In the genomic region with DNA sequence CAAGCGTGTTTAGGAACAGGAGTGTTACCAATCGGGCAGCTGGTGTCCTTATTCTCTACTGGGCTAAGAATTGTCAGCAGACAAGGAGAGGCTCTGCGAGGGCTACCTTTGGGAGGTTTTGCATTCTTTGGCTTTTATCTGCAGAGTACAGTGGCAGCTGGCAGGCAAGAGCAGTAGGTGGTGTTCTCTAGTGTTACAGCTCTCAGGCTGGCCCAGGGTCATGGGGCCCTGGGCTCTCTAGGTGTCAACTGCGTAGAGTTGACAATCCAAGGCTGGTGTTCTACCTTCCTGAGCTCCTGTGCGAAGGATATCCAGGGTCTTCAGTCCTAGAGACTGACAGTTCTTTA, we compare ENCODE assay signal across 17 mouse cellular contexts. TPM values are rescaled to one million over a fixed set of nuclear protein-coding genes. Genes with fewer than 3 reads are reported as not detected.
DNase-seq lines count a peak whose midpoint lies in the region; ATAC-seq and TF ChIP-seq lines count a peak whose summit lies in the region.
"Had no signal": no experiment of that assay in that cellular context is flagged by ENCODE, and none has a peak within 500 bp of the region (broad histone marks: within the 10 kb centered on the region; RNA-seq: fewer than 3 reads in every experiment).

No protein-coding gene starts in this region.

- 91% methylated on average over 5 of the region's 5 CpGs for WGBS in intestine, embryonic 15.5 days
- 89% methylated on average over 5 of the region's 5 CpGs for WGBS in intestine, postnatal 0 days
- 92% methylated on average over 5 of the region's 5 CpGs for WGBS in embryonic facial prominence, embryonic 10.5 days
- WGBS in liver, embryonic 14.5 days (ENCODE audit: insufficient replicate concordance) = 27% methylated on average over 5 of the region's 5 CpGs

- H3K27me3 ChIP-seq in intestine, embryonic 15.5 days (replicated peaks) = no peaks in the 10 kb centered on the region
- no peaks in the 10 kb centered on the region for H3K27me3 ChIP-seq in intestine, postnatal 0 days (replicated peaks; ENCODE audit: control insufficient read depth, insufficient read depth, low read length)
- H3K27me3 ChIP-seq in MEL (ENCODE audit: control insufficient read depth in 1 of 2, insufficient read depth in 2 of 2, low read length in 2 of 2) = peaks cover 0 to 1% of the 10 kb centered on the region in 2 experiments; a peak in 1 of 4 replicates
- H3K27me3 ChIP-seq in embryonic facial prominence, embryonic 10.5 days (replicated peaks; ENCODE audit: low read depth, poor library complexity, severe bottlenecking) = no peaks in the 10 kb centered on the region
- no peaks in the 10 kb centered on the region for H3K27me3 ChIP-seq in liver, embryonic 14.5 days (ENCODE audit: control insufficient read depth, insufficient read depth, low read length)

- no peaks in the 10 kb centered on the region for H3K9me3 ChIP-seq in intestine, embryonic 15.5 days
- no peaks in the 10 kb centered on the region for H3K9me3 ChIP-seq in intestine, postnatal 0 days (ENCODE audit: control insufficient read depth)
- no peaks in the 10 kb centered on the region for H3K9me3 ChIP-seq in MEL (replicated peaks; ENCODE audit: insufficient read depth, low read length)
- H3K9me3 ChIP-seq in embryonic facial prominence, embryonic 10.5 days = no peaks in the 10 kb centered on the region
- H3K9me3 ChIP-seq in liver, embryonic 14.5 days (ENCODE audit: control insufficient read depth, low read length) = peaks cover 11% of the 10 kb centered on the region
- H3K9me3 ChIP-seq: limb, embryonic 10.5 days had no signal

- ATAC-seq in intestine, embryonic 15.5 days = peak; percentile 83
- no peak for ATAC-seq in intestine, postnatal 0 days
- peak; percentile 96 for ATAC-seq in liver, embryonic 14.5 days (ENCODE audit: insufficient read depth)
- ATAC-seq: hindbrain, postnatal 0 days had no signal

- no peaks in the 10 kb centered on the region for H3K79me2 ChIP-seq in MEL (ENCODE audit: control insufficient read depth, insufficient read depth, low read length, poor library complexity)

- no peaks in the 10 kb centered on the region for H3K4me1 ChIP-seq in intestine, embryonic 15.5 days (replicated peaks)
- no peaks in the 10 kb centered on the region for H3K4me1 ChIP-seq in intestine, postnatal 0 days (replicated peaks; ENCODE audit: control insufficient read depth, insufficient read depth, low read length)
- peaks cover 5 to 28% of the 10 kb centered on the region in 2 experiments; a peak in 3 of 4 replicates for H3K4me1 ChIP-seq in MEL (ENCODE audit: control insufficient read depth in 1 of 2, insufficient read depth in 2 of 2, low read length in 2 of 2)
- no peaks in the 10 kb centered on the region for H3K4me1 ChIP-seq in embryonic facial prominence, embryonic 10.5 days
- H3K4me1 ChIP-seq in liver, embryonic 14.5 days (replicated peaks; ENCODE audit: control insufficient read depth in 2 of 2, insufficient read depth in 2 of 2, low read length in 1 of 2) = peaks cover 48 to 57% of the 10 kb centered on the region in 2 experiments

- H3K36me3 ChIP-seq in intestine, embryonic 15.5 days = no peaks in the 10 kb centered on the region
- no peaks in the 10 kb centered on the region for H3K36me3 ChIP-seq in intestine, postnatal 0 days (ENCODE audit: control insufficient read depth, insufficient read depth)
- peaks cover 0 to 22% of the 10 kb centered on the region in 2 experiments; a peak in 2 of 4 replicates for H3K36me3 ChIP-seq in MEL (ENCODE audit: control insufficient read depth in 1 of 2, insufficient read depth in 2 of 2, low read length in 2 of 2)
- H3K36me3 ChIP-seq in embryonic facial prominence, embryonic 10.5 days (replicated peaks) = no peaks in the 10 kb centered on the region
- no peaks in the 10 kb centered on the region for H3K36me3 ChIP-seq in liver, embryonic 14.5 days (replicated peaks; ENCODE audit: control insufficient read depth, insufficient read depth, low read depth)
- H3K36me3 ChIP-seq: limb, embryonic 10.5 days had no signal

- DNase-seq in MEL (ENCODE audit: low read depth, low spot score) = no peak
- DNase-seq in embryonic facial prominence, embryonic 10.5 days (ENCODE audit: low spot score) = no peak
- DNase-seq in liver, embryonic 14.5 days (ENCODE audit: low read depth in 3 of 3, low spot score in 3 of 3) = peak in 1 of 3 experiments; percentile 64
- no peak for DNase-seq in right cerebral cortex, postnatal 10 days (ENCODE audit: low spot score in 2 of 2)
- no peak for DNase-seq in gastrocnemius, adult 8-10 months (ENCODE audit: low spot score in 2 of 2)
- DNase-seq: adrenal gland, postnatal 14 days; cerebellum, adult 9-11 months; embryo, embryonic 11 days; heart, postnatal 36 days; kidney, adult 9 months; layer of hippocampus, postnatal 36 days had no signal

- H3K4me2 ChIP-seq in intestine, embryonic 15.5 days (replicated peaks) = no peak overlapping the region
- H3K4me2 ChIP-seq in intestine, postnatal 0 days (replicated peaks; ENCODE audit: low read depth) = no peak overlapping the region
- H3K4me2 ChIP-seq in liver, embryonic 14.5 days (ENCODE audit: low read depth) = peak overlapping the region; percentile 70

- no peak overlapping the region for H3K27ac ChIP-seq in intestine, embryonic 15.5 days
- no peak overlapping the region for H3K27ac ChIP-seq in intestine, postnatal 0 days (ENCODE audit: low read depth, low read length)
- H3K27ac ChIP-seq in MEL (ENCODE audit: control insufficient read depth, low read depth, low read length) = peak overlapping the region; percentile 66
- peak overlapping the region; percentile 30; the same call in 1 of the 2 replicates for H3K27ac ChIP-seq in embryonic facial prominence, embryonic 10.5 days (replicated peaks)
- peak overlapping the region; percentile 93 for H3K27ac ChIP-seq in liver, embryonic 14.5 days
- H3K27ac ChIP-seq: hindbrain, postnatal 0 days had no signal

- TF ChIP-seq RAD21 in MEL (IDR thresholded peaks at IDR 0.05; ENCODE audit: low read depth, low read length) = no peak

- no peak overlapping the region for H3K9ac ChIP-seq in intestine, embryonic 15.5 days
- H3K9ac ChIP-seq in intestine, postnatal 0 days (ENCODE audit: low read depth, low read length) = no peak overlapping the region
- peak overlapping the region; percentile 5; the same call in 1 of the 2 replicates for H3K9ac ChIP-seq in MEL (ENCODE audit: control insufficient read depth, low read depth, low read length, poor library complexity, severe bottlenecking)
- peak overlapping the region; percentile 80 for H3K9ac ChIP-seq in liver, embryonic 14.5 days (replicated peaks)

- TF ChIP-seq CTCF in intestine, postnatal 0 days (IDR thresholded peaks at IDR 0.05; ENCODE audit: low read depth) = no peak
- TF ChIP-seq CTCF in MEL (IDR thresholded peaks at IDR 0.05 in 2 of 3, conservative IDR thresholded peaks at IDR 0.05 in 1 of 3; ENCODE audit: control insufficient read depth in 1 of 3, insufficient read depth in 1 of 3, low read depth in 2 of 3, low read length in 3 of 3, poor library complexity in 1 of 3, severe bottlenecking in 1 of 3) = no peak
- 0 out of 2 replicates have a peak, but pooled peaks have one; percentile 1 for TF ChIP-seq CTCF in liver, embryonic 14.5 days (IDR thresholded peaks at IDR 0.05; ENCODE audit: low read depth)

- TF ChIP-seq POLR2A in MEL (IDR thresholded peaks at IDR 0.05; ENCODE audit: control insufficient read depth in 1 of 2, insufficient read depth in 1 of 2, low read depth in 1 of 2, low read length in 2 of 2, poor library complexity in 1 of 2) = no peak

- no peak for TF ChIP-seq EP300 in MEL (IDR thresholded peaks at IDR 0.05; ENCODE audit: low read depth in 1 of 2, low read length in 2 of 2)
- no peak; the same call in 1 of the 2 replicates for TF ChIP-seq EP300 in liver, embryonic 14.5 days (IDR thresholded peaks at IDR 0.05; ENCODE audit: low read depth)

- no peak overlapping the region for H3K4me3 ChIP-seq in intestine, embryonic 15.5 days (replicated peaks)
- H3K4me3 ChIP-seq in intestine, postnatal 0 days (ENCODE audit: low read depth, low read length) = no peak overlapping the region
- H3K4me3 ChIP-seq in MEL (ENCODE audit: control insufficient read depth in 1 of 2, insufficient read depth in 1 of 2, low read depth in 2 of 2, low read length in 2 of 2) = no peak overlapping the region; a peak in 1 of 4 replicates
- H3K4me3 ChIP-seq in embryonic facial prominence, embryonic 10.5 days = no peak overlapping the region
- peak overlapping the region; percentile 47 to 59 for H3K4me3 ChIP-seq in liver, embryonic 14.5 days (ENCODE audit: insufficient read depth in 1 of 2, low read depth in 2 of 2, low read length in 2 of 2)
- H3K4me3 ChIP-seq: limb, embryonic 10.5 days had no signal

TF ChIP-seq in MEL, 35 proteins besides CTCF, POLR2A, EP300 and RAD21:
- no peak for TF ChIP-seq TBP (IDR thresholded peaks at IDR 0.05; ENCODE audit: low read depth, low read length)
- TF ChIP-seq RCOR1 (IDR thresholded peaks at IDR 0.05; ENCODE audit: low read depth, low read length) = no peak
- TF ChIP-seq GATA1 (IDR thresholded peaks at IDR 0.05; ENCODE audit: low read depth, low read length) = no peak
- TF ChIP-seq SMC3 (IDR thresholded peaks at IDR 0.05; ENCODE audit: low read depth, low read length) = no peak
- no peak for TF ChIP-seq NRF1 (IDR thresholded peaks at IDR 0.05; ENCODE audit: insufficient read depth, low read depth, low read length, poor library complexity, severe bottlenecking)
- no peak for TF ChIP-seq JUND (IDR thresholded peaks at IDR 0.05; ENCODE audit: low read depth, low read length)
- TF ChIP-seq ZKSCAN1 (IDR thresholded peaks at IDR 0.05; ENCODE audit: low read depth, low read length) = no peak
- no peak for TF ChIP-seq KAT2A (conservative IDR thresholded peaks at IDR 0.05; ENCODE audit: low read depth, low read length)
- TF ChIP-seq ZMIZ1 (IDR thresholded peaks at IDR 0.05; ENCODE audit: low read depth, low read length) = no peak
- no peak for TF ChIP-seq MAZ (IDR thresholded peaks at IDR 0.05; ENCODE audit: low read depth, low read length)
- no peak for TF ChIP-seq MAFK (IDR thresholded peaks at IDR 0.05; ENCODE audit: borderline replicate concordance, low read depth, low read length)

RNA-seq across cellular contexts. Expression of gene Cnih3, which starts 17.4 kb away (rescaled TPM):
- 0.20 and 0.29 TPM in 2 replicates for polyA plus RNA-seq in intestine, embryonic 15.5 days (2015; fragmentation: Nextera tagmentation; extraction: Ambion mirVana)
- polyA plus RNA-seq in intestine, postnatal 0 days (2015; fragmentation: Nextera tagmentation; extraction: Ambion mirVana) = 0.13 and 0.25 TPM in 2 replicates
- total RNA-seq in MEL (2012; rRNA removed) = not detected in 2 replicates
- polyA plus RNA-seq in MEL (2012; ENCODE audit: insufficient read depth in 1 of 2, insufficient read length in 2 of 2, low read depth in 1 of 2, low replicate concordance in 2 of 2, missing spikeins in 1 of 2) = not detected
- polyA plus RNA-seq in embryonic facial prominence, embryonic 10.5 days (2016; fragmentation: Nextera tagmentation; extraction: Ambion mirVana) = 0.24 and 0.57 TPM in 2 replicates
- 0.02 TPM in 1 of 2 replicates, not detected in the other for polyA plus RNA-seq in liver, embryonic 14.5 days (2012; rRNA removed)
- not detected in 2 replicates for polyA plus RNA-seq in liver, embryonic 14.5 days (2014; fragmentation: Nextera tagmentation; extraction: Ambion mirVana)
- not detected for total RNA-seq in gastrocnemius, adult 8-10 months (2022)
- total RNA-seq: adrenal gland, postnatal 14 days; heart, postnatal 36 days; megakaryocyte, adult 5-6 weeks; monocyte, adult 5-6 weeks had no signal

Comparison
In these comparisons a context has a peak if more than half of its experiments do, and no peak if none do; other contexts are left out.
1. H3K27ac ChIP-seq: peak in MEL (single experiment), embryonic facial prominence, embryonic 10.5 days (single experiment) and liver, embryonic 14.5 days (single experiment); none in intestine, embryonic 15.5 days (single experiment) and intestine, postnatal 0 days (single experiment).
2. H3K4me3 ChIP-seq: peak in liver, embryonic 14.5 days (2 of 2); none in intestine, embryonic 15.5 days (single experiment), intestine, postnatal 0 days (single experiment), MEL (0 of 2) and embryonic facial prominence, embryonic 10.5 days (single experiment).
3. H3K9ac ChIP-seq: peak in MEL (single experiment) and liver, embryonic 14.5 days (single experiment); none in intestine, embryonic 15.5 days (single experiment) and intestine, postnatal 0 days (single experiment).